11 mouse cellular contexts compared by ENCODE assay signal in genomic region chr17:64591366-64591765, GRCm38 (mm10).
"Had no signal": no experiment of that assay in that cellular context is flagged by ENCODE, and none has a peak within 500 bp of the region (broad histone marks: within the 10 kb centered on the region; RNA-seq: fewer than 3 reads in every experiment).

No protein-coding gene starts in this region.

- DNase-seq: kidney, adult 18-20 months; kidney, postnatal 10 days; kidney, postnatal 4 days; lung, adult 2 months; lung, postnatal 36 days; right cerebral cortex, postnatal 14 days; thymus, postnatal 4 days had no signal

- H3K4me3 ChIP-seq: left cerebral cortex, adult 2 months; limb, embryonic 10.5 days had no signal

- H3K27ac ChIP-seq: left cerebral cortex, adult 2 months; limb, embryonic 10.5 days; liver, embryonic 14.5 days had no signal

- H3K36me3 ChIP-seq: limb, embryonic 10.5 days had no signal

- H3K4me1 ChIP-seq: limb, embryonic 10.5 days had no signal

- H3K9me3 ChIP-seq: limb, embryonic 10.5 days had no signal

- H3K9ac ChIP-seq: liver, embryonic 14.5 days had no signal

- ATAC-seq: lung, postnatal 0 days had no signal
